Mouse (Mus musculus): ENCODE results near the gene Slc22a28. TPM values are rescaled to one million over a fixed set of nuclear protein-coding genes. Genes with fewer than 3 reads are reported as not detected.
"Not testable (repeated sequence)": the region's sequence is repeated elsewhere in the genome, so short reads cannot be mapped to it uniquely, and the experiment has no call there.

Slc22a28 gene
- polyA plus RNA-seq (2012; rRNA removed) = not detected in 2 replicates

GRCm38 (mm10) chr19:8131881-8132280, at the start of gene Slc22a28:
Slc22a28 (minus strand) TSS chr19:8131982.
- not testable (repeated sequence) for H3K4me3 ChIP-seq (ENCODE audit: insufficient read depth, low read length); H3K4me1 ChIP-seq (ENCODE audit: control insufficient read depth, insufficient read depth, low read length); H3K27ac ChIP-seq (ENCODE audit: insufficient read depth, low read length)

GRCm38 (mm10) chr19:8148787-8149523, 17.2 kb upstream of the Slc22a28 start:
- Histone ChIP-seq H3K27ac (ENCODE audit: insufficient read depth, low read length) (no peak overlapping the region), H3K4me3 (ENCODE audit: insufficient read depth, low read length) (no peak overlapping the region), H3K4me1 (ENCODE audit: control insufficient read depth, insufficient read depth, low read length) (no peaks in the 10 kb centered on the region)
- TF ChIP-seq POLR2A (IDR thresholded peaks at IDR 0.05; ENCODE audit: extremely low read depth, insufficient read depth, low read length) (no peak), CTCF (IDR thresholded peaks at IDR 0.05; ENCODE audit: extremely low read depth, insufficient read depth, low read length) (no peak)

- not testable (repeated sequence) for H3K4me3 ChIP-seq (ENCODE audit: insufficient read depth, low read length); H3K4me1 ChIP-seq (ENCODE audit: control insufficient read depth, insufficient read depth, low read length); H3K27ac ChIP-seq (ENCODE audit: insufficient read depth, low read length)
Observed at GRCm38 (mm10) chr19:8142716-8143115, 10.9 kb upstream of the Slc22a28 start.

- not testable (repeated sequence) for H3K4me3 ChIP-seq (ENCODE audit: insufficient read depth, low read length); H3K27ac ChIP-seq (ENCODE audit: insufficient read depth, low read length)
Observed at GRCm38 (mm10) chr19:8134127-8134841, 2.5 kb upstream of the Slc22a28 start.

GRCm38 (mm10) chr19:8019904-8020349, 111.9 kb downstream of the Slc22a28 start:
- no peak overlapping the region for H3K4me3 ChIP-seq (ENCODE audit: insufficient read depth, low read length)
- H3K27ac ChIP-seq (ENCODE audit: insufficient read depth, low read length) = no peak overlapping the region
- no peak for TF ChIP-seq CTCF (IDR thresholded peaks at IDR 0.05; ENCODE audit: extremely low read depth, insufficient read depth, low read length)
- TF ChIP-seq POLR2A (IDR thresholded peaks at IDR 0.05; ENCODE audit: extremely low read depth, insufficient read depth, low read length) = no peak
- no peaks in the 10 kb centered on the region for H3K4me1 ChIP-seq (ENCODE audit: control insufficient read depth, insufficient read depth, low read length)

More at GRCm38 (mm10) chr19:8134127-8134841, 2.5 kb upstream of the Slc22a28 start:
- not testable (repeated sequence) for H3K4me1 ChIP-seq (ENCODE audit: control insufficient read depth, insufficient read depth, low read length)

- not testable (repeated sequence) for H3K4me1 ChIP-seq (ENCODE audit: control insufficient read depth, insufficient read depth, low read length); H3K4me3 ChIP-seq (ENCODE audit: insufficient read depth, low read length); H3K27ac ChIP-seq (ENCODE audit: insufficient read depth, low read length)
Observed at GRCm38 (mm10) chr19:8019329-8019851, 112.4 kb downstream of the Slc22a28 start.

- not testable (repeated sequence) for H3K4me3 ChIP-seq (ENCODE audit: insufficient read depth, low read length); H3K4me1 ChIP-seq (ENCODE audit: control insufficient read depth, insufficient read depth, low read length); H3K27ac ChIP-seq (ENCODE audit: insufficient read depth, low read length)
Observed at GRCm38 (mm10) chr19:8018535-8018934, 113.2 kb downstream of the Slc22a28 start.

Other genes with a start within 250 kb of the Slc22a28 start
- not detected in 2 replicates for gene Slc22a27, start 166.0 kb downstream of the Slc22a28 start, polyA plus RNA-seq (2012; rRNA removed)
- 0.13 and 0.15 TPM in 2 replicates for gene Slc22a29, start 86.9 kb upstream of the Slc22a28 start, polyA plus RNA-seq (2012; rRNA removed)